Mouse (Mus musculus): ENCODE measurements at regions not wholly inside any gene's neighbourhood (a gene's known extent, or its start where the extent isn't known, plus 50 kb on each side); places are given as distances from the start of the nearest gene placed in this dataset.

GRCm38 (mm10) chr4:142308271-142308670 lies 69.1 kb upstream of the Kazn start:
- no peak for DNase-seq (ENCODE audit: low spot score in 2 of 2)

DNA sequence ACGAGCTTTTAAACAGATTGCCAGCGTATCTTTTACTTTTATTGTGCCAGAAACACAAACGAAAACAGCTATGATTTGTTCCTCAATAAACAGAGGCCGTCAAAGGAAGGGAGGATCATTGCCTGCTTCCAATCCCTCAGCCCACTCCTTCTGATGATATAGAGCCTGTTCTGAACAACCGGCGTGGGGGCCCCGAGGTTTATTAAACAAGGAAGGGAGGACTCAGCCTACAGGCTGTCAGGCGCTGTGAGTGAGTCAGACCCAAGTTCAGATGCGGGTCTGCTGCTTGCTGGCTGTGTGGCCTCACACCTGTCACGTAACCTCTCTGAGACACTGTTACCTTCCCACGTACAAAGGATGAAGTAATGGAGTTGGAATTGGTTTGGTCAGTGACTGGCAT lies 68.1 kb upstream of the Kazn start:
- no peak for DNase-seq (ENCODE audit: low spot score in 2 of 2)

- DNase-seq (ENCODE audit: low spot score in 2 of 2), result no peak
Measured at GRCm38 (mm10) chr4:142306076-142306475, 66.9 kb upstream of the Kazn start.

- DNase-seq (ENCODE audit: low spot score in 2 of 2), result no peak
Measured at GRCm38 (mm10) chr4:142303374-142304020, 64.3 kb upstream of the Kazn start.

- DNase-seq (ENCODE audit: low spot score in 2 of 2), result no peak
Measured at GRCm38 (mm10) chr4:142302724-142303120, 63.5 kb upstream of the Kazn start.

DNA sequence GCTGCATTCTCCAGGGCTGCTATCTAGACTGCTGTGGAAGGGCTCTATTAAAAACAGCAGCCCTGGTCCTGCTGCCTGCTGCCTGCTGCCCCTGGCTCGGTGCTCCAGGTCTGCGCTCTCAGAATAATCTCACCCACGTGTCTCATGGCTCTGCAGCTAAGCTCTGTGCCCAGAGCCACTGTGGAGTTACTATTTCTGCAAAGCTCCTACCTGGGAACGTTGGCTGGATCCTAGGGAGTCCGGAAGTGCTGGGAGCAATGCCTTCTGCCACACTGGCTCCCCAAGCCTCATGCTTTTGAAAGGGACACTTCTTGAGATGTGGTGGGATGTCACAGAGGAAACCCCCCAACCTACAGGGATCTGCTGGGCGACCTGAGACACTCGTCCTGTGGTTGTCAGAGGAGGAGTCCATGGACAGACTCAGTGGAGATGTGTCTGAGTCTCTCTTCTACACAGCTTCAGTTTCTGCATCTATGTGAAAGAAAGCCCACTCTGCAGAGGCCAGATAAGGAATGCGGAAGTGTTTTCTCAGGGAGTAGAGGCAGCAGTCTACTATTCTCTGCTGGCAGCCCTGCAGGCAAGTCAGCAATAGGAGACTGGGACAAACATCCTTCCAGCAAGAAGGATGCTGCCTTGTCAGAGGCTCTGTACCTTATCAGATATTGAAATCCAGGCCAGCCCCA lies 63.0 kb upstream of the Kazn start:
- no peak for DNase-seq (ENCODE audit: low spot score in 2 of 2)

GRCm38 (mm10) chr4:142298770-142299337 lies 59.7 kb upstream of the Kazn start:
- no peak for DNase-seq (ENCODE audit: low spot score in 2 of 2)

DNA sequence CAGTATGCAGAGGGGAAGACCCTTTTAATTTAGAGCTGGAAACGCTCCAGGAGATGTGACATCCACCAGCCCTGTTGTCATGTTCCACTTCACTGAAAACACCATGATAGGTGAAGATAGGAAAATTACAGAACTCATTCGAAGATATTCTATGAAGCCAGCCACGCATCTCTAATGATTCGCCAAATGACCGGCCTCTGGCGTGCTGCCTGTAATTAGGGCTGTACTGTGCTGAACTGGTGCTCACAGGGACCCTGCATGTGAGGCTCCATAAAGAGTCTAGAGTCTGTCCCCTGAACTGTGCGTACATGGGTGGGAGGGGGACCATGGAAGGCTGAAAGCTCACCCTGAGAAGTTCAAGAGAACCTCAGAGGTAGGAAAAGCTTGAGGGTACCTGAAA lies 53.6 kb upstream of the Kazn start:
- DNase-seq (ENCODE audit: low spot score in 2 of 2), result no peak

- DNase-seq (ENCODE audit: low spot score in 2 of 2), result no peak
Measured at GRCm38 (mm10) chr4:142292334-142292733, 53.1 kb upstream of the Kazn start.

DNA sequence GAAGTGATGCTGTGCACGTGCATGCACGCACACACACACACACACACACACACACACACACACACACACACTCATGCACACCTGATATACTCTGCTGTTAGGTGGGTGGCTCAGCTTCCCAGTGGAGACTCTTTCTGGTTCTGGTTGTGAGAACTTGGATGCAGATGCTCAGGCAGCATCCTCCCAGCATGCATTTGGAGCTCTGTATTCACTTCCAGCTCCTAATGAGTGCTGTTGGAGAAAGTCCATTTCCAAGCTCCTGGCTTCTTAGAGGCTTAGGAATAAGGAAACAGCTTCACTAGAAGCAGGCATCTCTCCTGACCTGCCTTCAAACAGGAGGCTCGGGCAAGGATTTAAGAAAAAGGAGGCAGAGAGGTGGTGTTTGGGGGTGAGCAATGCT lies 52.2 kb upstream of the Kazn start:
- no peak for DNase-seq (ENCODE audit: low spot score in 2 of 2)
